Mouse (Mus musculus) kidney, postnatal 4 days (tissue): ENCODE data around the gene Kif6.

Source experiments
- DNase-seq, 2 experiments: peaks; one replicate each; pipeline ENCODE4 v3.0.0; 2021; ENCODE audit warnings: mixed read lengths in 2 of 2

Kif6 gene

DNA sequence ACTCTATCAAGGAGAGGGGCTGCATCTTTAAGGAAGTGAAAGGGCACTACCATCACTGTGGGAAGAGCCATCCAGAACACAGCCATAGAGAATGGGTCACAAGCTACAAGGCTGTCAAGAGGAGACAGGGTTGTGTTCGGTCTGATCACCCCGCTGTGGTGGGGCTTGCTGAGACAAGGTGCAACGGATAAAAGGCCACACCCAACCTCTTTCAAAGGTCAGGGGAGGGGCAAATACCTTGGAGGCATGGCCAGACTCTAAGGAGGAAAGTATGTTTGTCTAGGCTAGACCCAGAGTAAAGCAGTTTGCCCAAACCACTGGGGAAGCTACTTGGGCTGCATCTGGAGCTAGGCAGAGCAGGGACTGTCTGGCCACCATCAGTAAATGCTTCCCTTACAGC, 318.9 kb downstream of the Kif6 start:
- no peak for DNase-seq

DNA sequence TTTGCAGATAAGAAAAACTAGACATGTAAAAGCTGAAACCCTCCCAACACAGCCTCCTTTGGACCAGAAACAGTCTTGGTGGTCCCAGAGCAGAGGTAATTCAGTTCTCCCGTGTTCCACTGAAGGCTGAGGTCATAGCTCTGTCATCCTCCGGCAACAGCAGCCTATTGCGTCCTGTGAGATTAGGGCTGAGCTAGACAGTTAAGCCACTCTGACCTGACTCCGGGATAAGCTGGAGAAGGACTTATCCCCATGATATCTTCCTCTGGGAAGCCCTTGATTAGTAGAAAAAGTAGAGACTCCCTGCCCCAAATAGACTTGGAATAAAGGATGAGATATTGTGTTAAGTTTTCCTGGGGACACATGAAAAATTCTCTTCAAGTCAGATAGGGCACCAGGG, 319.6 kb downstream of the Kif6 start:
- DNase-seq, result no peak

DNA sequence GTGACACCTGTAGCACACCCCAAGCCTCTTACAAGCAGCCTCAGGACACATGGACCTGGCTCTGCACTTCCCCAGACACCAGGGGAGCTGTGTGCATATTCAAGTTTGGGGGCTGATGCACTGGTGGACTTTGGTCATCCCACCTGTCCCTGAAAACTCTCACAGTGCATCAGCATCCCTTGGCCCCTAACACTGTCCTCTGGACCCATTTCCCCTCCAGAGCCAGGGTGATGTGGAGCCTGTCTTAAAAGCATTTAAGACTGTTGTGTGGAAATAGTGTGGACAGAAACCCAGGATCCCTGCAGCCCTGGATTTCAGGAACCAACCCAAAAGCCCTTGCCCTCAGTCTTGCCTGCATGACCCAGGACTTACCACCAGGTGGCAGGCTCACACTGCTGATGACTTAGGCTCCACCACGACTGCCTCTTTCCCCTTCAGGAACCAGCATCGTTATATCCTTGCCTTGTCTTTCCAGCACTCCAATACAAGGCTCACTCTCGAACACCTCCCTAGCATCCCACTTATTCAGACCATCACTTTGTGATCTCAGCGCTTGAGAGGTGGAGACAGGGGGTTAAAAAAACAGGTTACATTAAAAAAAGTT, 320.8 kb downstream of the Kif6 start:
- peak; percentile 86 to 87 for DNase-seq

DNA sequence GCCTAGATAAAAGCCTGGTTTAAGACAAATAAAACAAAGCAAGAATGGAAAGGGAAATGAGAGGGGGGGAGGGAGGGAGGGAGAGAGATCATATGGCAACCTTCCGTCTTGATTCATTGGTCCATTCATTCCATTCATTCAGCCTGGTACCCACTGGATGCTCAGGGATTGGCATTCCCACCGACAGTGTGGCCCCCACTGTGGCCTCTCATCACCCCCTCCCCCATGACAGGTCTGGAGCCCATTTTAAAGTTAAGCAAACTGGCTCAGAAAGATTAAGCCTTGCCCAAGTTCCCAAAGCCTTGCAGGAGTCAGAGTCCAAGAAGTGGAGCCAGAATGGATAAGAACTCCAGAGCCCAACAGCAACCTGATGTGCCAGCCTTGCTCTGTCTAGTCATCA, 321.3 kb downstream of the Kif6 start:
- DNase-seq, result no peak

DNA sequence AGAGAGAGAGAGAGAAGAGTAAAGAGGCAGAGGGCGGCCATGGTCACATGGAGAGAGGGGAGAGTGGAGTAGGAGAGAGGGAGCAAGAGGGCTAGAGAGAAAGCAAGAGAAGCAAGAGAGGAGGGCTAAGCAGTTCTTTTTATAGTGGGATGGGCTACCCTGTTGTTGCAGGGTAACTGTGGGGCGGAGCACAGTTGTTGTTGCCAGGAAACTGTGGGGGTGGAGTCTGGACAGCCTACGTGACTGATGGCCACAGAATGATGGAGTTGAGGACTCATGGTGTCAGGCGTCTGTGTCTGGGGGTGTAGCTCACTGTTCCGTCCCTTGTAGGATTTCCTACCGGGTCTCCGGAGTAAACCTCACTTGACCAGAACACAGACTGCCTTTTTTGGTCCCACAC, 324.2 kb downstream of the Kif6 start:
- no peak for DNase-seq

DNA sequence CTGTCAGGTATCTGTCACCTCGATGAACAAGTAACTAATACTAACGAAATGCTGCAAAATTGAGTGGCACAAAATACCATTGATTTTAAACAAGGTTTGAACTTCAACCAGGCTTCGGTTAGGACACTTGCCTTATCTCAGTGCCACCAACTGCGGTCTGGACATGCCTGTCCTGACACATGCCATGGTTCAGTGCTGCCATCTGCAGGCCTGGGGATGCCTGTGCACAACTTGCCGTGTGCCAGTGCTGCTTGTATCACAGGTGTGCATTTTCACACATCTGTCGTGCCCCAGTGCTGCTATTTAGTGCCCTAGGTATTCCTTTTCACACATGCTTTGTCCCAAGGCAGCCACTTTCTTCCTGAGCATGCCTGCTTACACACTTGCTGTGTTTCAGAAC, 327.7 kb downstream of the Kif6 start:
- DNase-seq, result peak; percentile 26 to 27

DNA sequence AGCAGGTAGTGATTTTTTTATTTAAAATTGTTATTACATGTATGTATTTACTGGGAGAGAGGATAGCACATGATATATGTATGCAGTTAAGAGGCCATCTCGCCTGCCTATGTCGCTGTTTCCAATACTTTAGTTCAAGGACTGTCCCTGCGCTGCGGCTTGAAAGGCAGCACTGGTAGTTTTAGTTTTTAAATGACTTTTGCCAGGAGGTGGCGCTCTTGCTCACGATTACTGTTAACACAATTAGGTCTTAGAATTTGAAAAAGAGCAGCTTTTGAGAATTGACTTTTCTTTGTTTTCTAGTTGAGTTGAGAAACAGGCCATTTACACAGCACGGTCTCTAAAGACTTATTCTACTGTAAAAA, 336.5 kb downstream of the Kif6 start:
- DNase-seq, result peak; percentile 88

DNA sequence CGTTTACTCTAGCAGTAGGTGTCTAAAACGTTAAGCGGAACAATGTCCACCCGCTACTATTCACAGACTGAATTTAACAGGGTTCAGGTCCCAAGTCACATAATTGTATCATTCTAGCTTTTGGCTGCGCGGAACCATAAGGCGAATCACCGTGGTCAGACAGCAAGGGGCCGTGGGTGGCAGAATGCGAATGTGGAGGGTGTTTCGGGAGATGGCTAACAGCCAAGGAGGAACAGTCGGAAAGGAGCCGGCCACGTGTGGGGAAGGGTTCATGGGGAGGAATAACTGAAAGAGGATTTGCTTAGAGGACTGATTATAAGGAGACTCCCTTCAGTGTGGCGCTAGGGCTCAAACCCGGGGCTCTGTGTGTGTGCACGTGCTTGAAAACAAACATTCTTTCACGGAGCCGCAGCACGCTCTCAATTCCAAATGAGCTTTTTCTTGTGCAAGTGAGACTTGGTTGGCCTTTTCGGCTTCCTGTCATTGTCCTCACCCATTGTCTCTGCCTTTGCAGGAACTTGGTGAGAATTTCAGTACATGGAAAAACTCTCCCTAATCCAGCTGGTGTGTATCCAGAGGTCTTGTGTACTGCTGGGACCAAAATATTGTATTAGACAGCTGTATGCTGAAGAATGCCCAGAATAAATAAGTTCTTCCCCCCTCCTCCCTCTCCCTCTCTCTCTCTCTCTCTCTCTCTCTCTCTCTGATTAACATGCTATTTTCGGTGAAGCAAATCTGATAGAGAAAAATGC, 337.1 kb downstream of the Kif6 start:
- DNase-seq, result peak; percentile 37 to 49

DNA sequence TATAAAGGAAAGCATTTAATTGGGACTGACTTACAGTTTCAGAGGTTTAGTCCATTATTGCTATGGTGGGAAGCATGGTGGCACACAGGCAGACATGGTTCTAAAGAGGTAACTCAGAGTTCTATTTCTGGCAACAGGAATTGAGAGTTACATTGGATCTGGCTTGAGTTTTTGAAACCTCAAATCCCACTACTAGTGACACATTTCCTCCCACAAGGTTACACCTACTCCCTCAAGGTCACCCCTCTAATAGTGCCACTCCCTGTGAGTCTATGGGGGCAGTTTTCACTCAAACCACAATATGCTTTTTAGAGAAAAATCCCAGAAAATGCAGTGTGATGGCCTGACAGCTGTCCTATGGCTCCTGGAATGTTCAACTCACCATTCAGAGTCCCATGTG, 344.1 kb downstream of the Kif6 start:
- DNase-seq, result no peak
